ENCODE assay signal across 9 mouse cellular contexts in the genomic region with DNA sequence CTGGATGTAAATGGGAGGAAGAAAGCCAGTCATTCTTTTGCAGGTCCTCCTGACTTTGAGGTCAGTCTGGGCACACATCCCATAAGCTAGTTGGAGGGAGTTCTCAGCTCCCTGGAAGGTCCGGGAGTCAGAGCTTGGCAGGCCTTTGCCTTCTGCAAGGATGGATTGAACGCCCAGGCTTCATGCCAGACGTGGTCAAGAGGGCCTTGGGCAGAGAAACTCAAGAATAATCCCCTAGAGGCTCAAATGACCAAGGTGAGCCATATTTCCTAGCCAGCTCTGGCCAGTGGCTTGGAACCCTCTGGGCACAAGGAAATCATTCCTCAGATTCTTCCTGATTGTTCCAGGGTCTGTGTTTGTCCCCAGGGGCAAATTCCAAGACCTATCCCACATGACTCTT. TPM values are rescaled to one million over a fixed set of nuclear protein-coding genes. Genes with fewer than 3 reads are reported as not detected.
DNase-seq lines count a peak whose midpoint lies in the region; ATAC-seq lines count a peak whose summit lies in the region.
"Had no signal": no experiment of that assay in that cellular context is flagged by ENCODE, and none has a peak within 500 bp of the region (broad histone marks: within the 10 kb centered on the region; RNA-seq: fewer than 3 reads in every experiment).

No protein-coding gene starts in this region.

- no peak overlapping the region for H3K27ac ChIP-seq in forebrain, embryonic 13.5 days
- no peak overlapping the region for H3K27ac ChIP-seq in forebrain, embryonic 11.5 days (ENCODE audit: low read depth, low read length)
- peak overlapping the region; percentile 71; the same call in 1 of the 2 replicates for H3K27ac ChIP-seq in intestine, embryonic 15.5 days
- H3K27ac ChIP-seq in midbrain, embryonic 13.5 days = no peak overlapping the region

- no peak for ATAC-seq in forebrain, embryonic 13.5 days
- ATAC-seq in forebrain, embryonic 11.5 days (replicated peaks; ENCODE audit: low FRiP score) = no peak
- ATAC-seq in intestine, embryonic 15.5 days = no peak
- no peak for ATAC-seq in midbrain, embryonic 13.5 days

- no peak for DNase-seq in forebrain, embryonic 11.5 days (ENCODE audit: low spot score)
- DNase-seq in cerebellum, adult 8-10 months = peak; percentile 87
- no peak for DNase-seq in right cerebral cortex, postnatal 10 days (ENCODE audit: low spot score in 2 of 2)
- DNase-seq in layer of hippocampus, postnatal 36 days = no peak
- DNase-seq in thymus, postnatal 36 days = no peak
- DNase-seq: lung, postnatal 10 days had no signal

- H3K36me3 ChIP-seq in forebrain, embryonic 13.5 days (ENCODE audit: poor library complexity, severe bottlenecking) = peaks cover 22% of the 10 kb centered on the region
- no peaks in the 10 kb centered on the region for H3K36me3 ChIP-seq in forebrain, embryonic 11.5 days (ENCODE audit: control insufficient read depth, insufficient read depth, low read length)
- H3K36me3 ChIP-seq in intestine, embryonic 15.5 days = peaks cover 11% of the 10 kb centered on the region; the same call in 1 of the 2 replicates
- H3K36me3 ChIP-seq in midbrain, embryonic 13.5 days = peaks cover 20% of the 10 kb centered on the region

- H3K9ac ChIP-seq in forebrain, embryonic 13.5 days = peak overlapping the region; percentile 35
- no peak overlapping the region for H3K9ac ChIP-seq in forebrain, embryonic 11.5 days (ENCODE audit: low read length)
- H3K9ac ChIP-seq in intestine, embryonic 15.5 days = peak overlapping the region; percentile 81
- H3K9ac ChIP-seq in midbrain, embryonic 13.5 days (replicated peaks) = peak overlapping the region; percentile 80; the same call in 1 of the 2 replicates

- H3K4me2 ChIP-seq in forebrain, embryonic 13.5 days = peak overlapping the region; percentile 99
- no peak overlapping the region for H3K4me2 ChIP-seq in forebrain, embryonic 11.5 days (ENCODE audit: low read depth, low read length, severe bottlenecking)
- H3K4me2 ChIP-seq in intestine, embryonic 15.5 days (replicated peaks) = peak overlapping the region; percentile 97
- H3K4me2 ChIP-seq in midbrain, embryonic 13.5 days (replicated peaks) = peak overlapping the region; percentile 100

- WGBS in forebrain, embryonic 13.5 days = 73% methylated on average over 3 of the region's 3 CpGs
- 80% methylated on average over 3 of the region's 3 CpGs for WGBS in forebrain, embryonic 11.5 days
- WGBS in intestine, embryonic 15.5 days = 75% methylated on average over 3 of the region's 3 CpGs
- WGBS in midbrain, embryonic 13.5 days = 86% methylated on average over 3 of the region's 3 CpGs

- no peaks in the 10 kb centered on the region for H3K9me3 ChIP-seq in forebrain, embryonic 13.5 days (replicated peaks)
- no peaks in the 10 kb centered on the region for H3K9me3 ChIP-seq in forebrain, embryonic 11.5 days (ENCODE audit: control insufficient read depth, low read length)
- no peaks in the 10 kb centered on the region for H3K9me3 ChIP-seq in intestine, embryonic 15.5 days
- H3K9me3 ChIP-seq in midbrain, embryonic 13.5 days = no peaks in the 10 kb centered on the region

- H3K4me3 ChIP-seq in forebrain, embryonic 13.5 days = peak overlapping the region; percentile 66; the same call in 1 of the 2 replicates
- no peak overlapping the region for H3K4me3 ChIP-seq in forebrain, embryonic 11.5 days (ENCODE audit: low read depth, low read length)
- peak overlapping the region; percentile 87 for H3K4me3 ChIP-seq in intestine, embryonic 15.5 days (replicated peaks)
- H3K4me3 ChIP-seq in midbrain, embryonic 13.5 days (replicated peaks) = no peak overlapping the region

- H3K27me3 ChIP-seq in forebrain, embryonic 13.5 days = peaks cover 22% of the 10 kb centered on the region
- H3K27me3 ChIP-seq in forebrain, embryonic 11.5 days (ENCODE audit: control insufficient read depth, insufficient read depth, low read length) = peaks cover 16% of the 10 kb centered on the region
- peaks cover 6% of the 10 kb centered on the region for H3K27me3 ChIP-seq in intestine, embryonic 15.5 days (replicated peaks)
- peaks cover 16% of the 10 kb centered on the region for H3K27me3 ChIP-seq in midbrain, embryonic 13.5 days

- peaks cover 58% of the 10 kb centered on the region for H3K4me1 ChIP-seq in forebrain, embryonic 13.5 days
- peaks cover 16% of the 10 kb centered on the region for H3K4me1 ChIP-seq in forebrain, embryonic 11.5 days (replicated peaks; ENCODE audit: control insufficient read depth, insufficient read depth, low read length)
- H3K4me1 ChIP-seq in intestine, embryonic 15.5 days (replicated peaks) = peaks cover 39% of the 10 kb centered on the region
- H3K4me1 ChIP-seq in midbrain, embryonic 13.5 days (replicated peaks) = peaks cover 55% of the 10 kb centered on the region

RNA-seq across cellular contexts. Expression of a gene that starts 2.4 kb away (rescaled TPM):
- 9.7 and 10.8 TPM in 2 replicates for polyA plus RNA-seq in forebrain, embryonic 13.5 days (2015; fragmentation: Nextera tagmentation; extraction: Ambion mirVana)
- polyA plus RNA-seq in forebrain, embryonic 11.5 days (2014; fragmentation: Nextera tagmentation; extraction: Ambion mirVana) = 4.6 and 7.3 TPM in 2 replicates
- polyA plus RNA-seq in intestine, embryonic 15.5 days (2015; fragmentation: Nextera tagmentation; extraction: Ambion mirVana) = 20.7 and 23.6 TPM in 2 replicates
- polyA plus RNA-seq in midbrain, embryonic 13.5 days (2015; fragmentation: Nextera tagmentation; extraction: Ambion mirVana) = 11.4 and 13.3 TPM in 2 replicates
- total RNA-seq in layer of hippocampus, postnatal 36 days (2021) = 10 to 100 TPM; 19.4 to 23.1 TPM

RNA-seq across cellular contexts. Expression of a gene that starts 7.4 kb away (rescaled TPM):
- polyA plus RNA-seq in forebrain, embryonic 13.5 days (2015; fragmentation: Nextera tagmentation; extraction: Ambion mirVana) = 233 and 245 TPM in 2 replicates
- 222 and 238 TPM in 2 replicates for polyA plus RNA-seq in forebrain, embryonic 11.5 days (2014; fragmentation: Nextera tagmentation; extraction: Ambion mirVana)
- polyA plus RNA-seq in intestine, embryonic 15.5 days (2015; fragmentation: Nextera tagmentation; extraction: Ambion mirVana) = 200 and 212 TPM in 2 replicates
- 205 and 216 TPM in 2 replicates for polyA plus RNA-seq in midbrain, embryonic 13.5 days (2015; fragmentation: Nextera tagmentation; extraction: Ambion mirVana)
- 10 to 100 TPM; 65.0 to 69.4 TPM for total RNA-seq in layer of hippocampus, postnatal 36 days (2021)

RNA-seq across cellular contexts. Expression of a gene that starts 7.4 kb away (rescaled TPM):
- polyA plus RNA-seq in forebrain, embryonic 13.5 days (2015; fragmentation: Nextera tagmentation; extraction: Ambion mirVana) = 126 and 148 TPM in 2 replicates
- polyA plus RNA-seq in forebrain, embryonic 11.5 days (2014; fragmentation: Nextera tagmentation; extraction: Ambion mirVana) = 116 and 126 TPM in 2 replicates
- polyA plus RNA-seq in intestine, embryonic 15.5 days (2015; fragmentation: Nextera tagmentation; extraction: Ambion mirVana) = 95.8 and 103 TPM in 2 replicates
- 147 and 149 TPM in 2 replicates for polyA plus RNA-seq in midbrain, embryonic 13.5 days (2015; fragmentation: Nextera tagmentation; extraction: Ambion mirVana)
- 10 to 100 TPM; 83.0 to 83.3 TPM for total RNA-seq in layer of hippocampus, postnatal 36 days (2021)

RNA-seq across cellular contexts. Expression of a gene that starts 9.6 kb away (rescaled TPM):
- polyA plus RNA-seq in forebrain, embryonic 13.5 days (2015; fragmentation: Nextera tagmentation; extraction: Ambion mirVana) = 19.4 and 20.3 TPM in 2 replicates
- polyA plus RNA-seq in forebrain, embryonic 11.5 days (2014; fragmentation: Nextera tagmentation; extraction: Ambion mirVana) = 13.6 and 15.8 TPM in 2 replicates
- 22.8 and 23.2 TPM in 2 replicates for polyA plus RNA-seq in intestine, embryonic 15.5 days (2015; fragmentation: Nextera tagmentation; extraction: Ambion mirVana)
- 18.6 and 19.6 TPM in 2 replicates for polyA plus RNA-seq in midbrain, embryonic 13.5 days (2015; fragmentation: Nextera tagmentation; extraction: Ambion mirVana)
- total RNA-seq in layer of hippocampus, postnatal 36 days (2021) = 10 to 100 TPM; 35.5 to 40.4 TPM

RNA-seq across cellular contexts. Expression of a gene that starts 18.2 kb away (rescaled TPM):
- polyA plus RNA-seq in forebrain, embryonic 13.5 days (2015; fragmentation: Nextera tagmentation; extraction: Ambion mirVana) = 4.4 and 7.1 TPM in 2 replicates
- polyA plus RNA-seq in forebrain, embryonic 11.5 days (2014; fragmentation: Nextera tagmentation; extraction: Ambion mirVana) = 5.1 and 5.8 TPM in 2 replicates
- 4.3 and 5.5 TPM in 2 replicates for polyA plus RNA-seq in intestine, embryonic 15.5 days (2015; fragmentation: Nextera tagmentation; extraction: Ambion mirVana)
- polyA plus RNA-seq in midbrain, embryonic 13.5 days (2015; fragmentation: Nextera tagmentation; extraction: Ambion mirVana) = 4.9 and 5.1 TPM in 2 replicates
- 1 to 10 TPM; 2.2 to 4.4 TPM for total RNA-seq in layer of hippocampus, postnatal 36 days (2021)

Comparison
In these comparisons a context has a peak if more than half of its experiments do, and no peak if none do; other contexts are left out.
1. H3K4me3 ChIP-seq: peak in forebrain, embryonic 13.5 days (single experiment) and intestine, embryonic 15.5 days (single experiment); none in forebrain, embryonic 11.5 days (single experiment) and midbrain, embryonic 13.5 days (single experiment).